Mouse (Mus musculus) urinary bladder, adult 2 months (tissue): ENCODE data around the gene Tagln3. TPM values are rescaled to one million over a fixed set of nuclear protein-coding genes. Genes with fewer than 3 reads are reported as not detected.
A peak's percentile ranks its signal among the peaks of the same experiment; 100 is the strongest.

Source experiments
- DNase-seq: peaks from one replicate; pipeline ENCODE4 v3.0.0; 2022; ENCODE audit warnings: low spot score
- polyA plus RNA-seq: library from polyadenylated mRNA; depleted of rRNA; stranded (reverse); fragments of >200 nt; gene quantifications from 2 replicates; pipeline ENCODE4 v1.2.3, GENCODE M21; 2012; rRNA removed

Tagln3 gene
- polyA plus RNA-seq: 1.4 and 2.0 TPM in 2 replicates

DNA sequence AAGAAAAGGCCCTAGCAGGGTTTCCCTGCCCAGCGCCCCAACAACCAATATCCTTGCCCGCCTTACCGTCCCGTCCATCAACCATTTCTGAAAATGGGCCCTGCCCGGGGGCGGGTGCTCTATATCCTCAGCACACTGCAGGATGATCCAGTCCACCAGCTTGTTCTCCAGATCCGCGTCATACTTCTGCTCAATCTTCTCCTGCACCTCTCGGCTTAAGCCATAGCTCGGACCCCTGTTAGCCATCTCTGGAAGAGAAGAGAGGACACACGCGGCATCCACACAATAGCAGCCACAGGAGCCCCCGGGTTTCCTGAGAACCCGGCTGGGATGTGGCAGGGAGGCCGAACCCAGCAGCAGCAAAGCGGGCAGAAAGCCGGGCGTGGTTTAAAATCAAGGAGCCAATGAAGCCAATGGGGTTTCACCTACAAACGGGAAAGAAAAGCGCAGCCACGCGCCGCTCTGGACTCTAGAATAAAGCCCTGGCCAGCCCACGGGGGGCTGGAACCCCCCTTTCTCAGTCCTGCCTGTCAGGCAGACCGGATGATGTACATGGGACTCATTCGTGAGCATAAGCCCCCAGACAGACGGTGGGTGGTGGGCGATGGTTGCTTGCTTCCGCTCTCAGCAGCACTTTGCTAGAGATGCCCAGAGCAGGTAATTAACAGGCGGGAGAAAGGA lies at the start of gene Tagln3:
Tagln3 (minus strand) TSS at position 548 of the 681 bp plus-strand sequence.
- DNase-seq: no peak

GRCm38 (mm10) chr16:45770914-45771313 lies 46.5 kb upstream of the Tagln3 start:
- no peak for DNase-seq

GRCm38 (mm10) chr16:45767853-45768640 lies 43.6 kb upstream of the Tagln3 start:
- DNase-seq: no peak

GRCm38 (mm10) chr16:45767434-45767833 lies 43.0 kb upstream of the Tagln3 start:
- no peak for DNase-seq

- no peak for DNase-seq
Observed at GRCm38 (mm10) chr16:45765801-45766494, 41.5 kb upstream of the Tagln3 start.

GRCm38 (mm10) chr16:45765102-45765501 lies 40.7 kb upstream of the Tagln3 start:
- DNase-seq: no peak

DNA sequence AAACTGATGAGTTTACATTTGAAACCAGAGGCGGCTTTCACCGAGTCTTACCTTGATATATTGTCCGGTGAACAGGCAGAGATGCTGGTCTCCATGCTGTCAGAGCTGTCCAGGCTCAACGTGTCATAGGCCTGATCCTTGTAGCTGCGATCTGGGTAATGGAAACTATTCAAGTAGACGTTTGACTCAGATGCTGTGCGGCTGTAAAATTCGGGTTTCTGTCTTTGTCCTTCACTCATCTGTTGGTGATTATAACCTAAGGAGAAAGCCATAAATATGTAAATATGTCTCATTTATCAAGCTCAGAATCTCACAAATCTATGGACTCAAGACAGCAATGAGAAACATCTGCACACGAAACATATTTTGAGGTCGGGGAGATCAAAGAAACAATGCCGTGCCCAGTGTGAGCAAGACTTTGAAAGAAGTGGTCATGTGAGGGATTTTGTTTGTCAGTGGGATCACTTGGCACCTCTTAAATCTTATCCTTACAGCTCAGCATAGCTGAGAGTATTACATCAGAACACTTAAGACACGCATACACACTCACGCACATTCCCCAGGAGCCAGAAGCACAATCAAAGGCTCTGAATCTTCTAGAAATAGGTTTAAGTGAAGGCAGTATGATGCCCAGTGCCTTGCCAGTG lies 38.6 kb upstream of the Tagln3 start:
- no peak for DNase-seq

- DNase-seq: no peak
Observed at GRCm38 (mm10) chr16:45761425-45761824, 37.0 kb upstream of the Tagln3 start.

- DNase-seq: no peak
Observed at GRCm38 (mm10) chr16:45758726-45759269, 34.4 kb upstream of the Tagln3 start.

- DNase-seq: no peak
Observed at GRCm38 (mm10) chr16:45757421-45758078, 33.1 kb upstream of the Tagln3 start.

- DNase-seq: no peak
Observed at GRCm38 (mm10) chr16:45756855-45757254, 32.4 kb upstream of the Tagln3 start.

GRCm38 (mm10) chr16:45743591-45744144 lies 19.3 kb upstream of the Tagln3 start:
- DNase-seq: no peak

- DNase-seq: peak; percentile 95
Observed at GRCm38 (mm10) chr16:45742615-45743476, 18.4 kb upstream of the Tagln3 start, which contains the start of gene Abhd10. Gene Abhd10, minus strand, starts transcription at chr16:45742955.

- DNase-seq: no peak
Observed at GRCm38 (mm10) chr16:45737880-45738279, 13.5 kb upstream of the Tagln3 start.

DNA sequence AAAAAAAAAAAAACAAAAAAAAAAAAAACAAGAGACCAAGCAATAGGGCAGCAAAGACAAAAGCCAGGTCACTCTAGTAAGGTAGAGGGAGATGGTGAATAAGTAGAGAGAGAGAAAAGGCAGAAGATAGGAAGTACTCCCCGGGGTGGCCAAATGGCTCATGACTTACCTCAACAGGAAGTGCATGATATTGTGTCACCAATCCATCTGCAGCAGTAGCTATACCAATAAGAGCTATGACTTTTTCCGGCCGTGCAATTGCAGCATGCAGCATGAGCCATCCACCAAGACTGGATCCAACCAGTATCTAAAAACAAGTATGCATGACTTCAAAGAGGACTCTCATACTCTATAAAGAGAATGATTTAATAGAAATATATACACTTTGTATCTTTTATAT lies 12.3 kb upstream of the Tagln3 start:
- DNase-seq: no peak

- no peak for DNase-seq
Observed at GRCm38 (mm10) chr16:45729163-45729562, 4.8 kb upstream of the Tagln3 start.

- no peak for DNase-seq
Observed at GRCm38 (mm10) chr16:45724742-45725102, 314 bp upstream of the Tagln3 start.

DNA sequence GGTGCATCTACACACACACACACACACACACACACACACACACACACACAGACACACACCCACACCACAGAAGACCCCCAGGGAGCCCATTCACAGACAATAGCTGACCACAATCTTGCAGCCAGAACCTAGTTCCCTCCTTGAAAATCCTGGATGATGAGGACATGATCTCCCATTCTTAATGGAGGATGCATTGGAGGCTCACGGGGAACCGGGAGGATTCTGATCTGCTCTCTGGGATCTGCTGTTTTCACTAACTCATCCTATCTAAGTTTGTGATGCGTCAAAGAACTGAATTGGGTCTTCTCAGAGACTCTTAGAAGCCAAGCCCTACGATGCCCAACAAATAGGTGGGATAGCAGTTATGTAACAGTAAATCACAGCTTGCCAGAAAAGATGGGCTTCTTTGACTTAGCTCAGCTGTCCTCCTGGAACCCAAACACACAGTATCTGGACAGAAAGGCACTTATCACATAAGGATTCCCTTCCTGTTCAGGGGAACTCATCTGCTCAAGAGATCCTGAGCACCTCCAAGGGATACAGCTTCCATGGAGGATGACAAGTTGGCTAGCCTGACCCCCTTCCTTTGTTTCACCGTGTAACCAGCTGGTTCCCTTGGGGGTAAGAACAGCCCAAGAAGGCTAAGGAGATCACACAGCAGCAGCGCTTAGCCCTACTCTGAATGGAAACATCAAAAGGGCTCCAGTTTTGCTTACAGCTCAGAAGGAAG lies 1.1 kb downstream of the Tagln3 start:
- no peak for DNase-seq

GRCm38 (mm10) chr16:45722460-45722951 lies 1.9 kb downstream of the Tagln3 start:
- DNase-seq: no peak
